Mouse (Mus musculus) liver, embryonic 13.5 days (tissue): ENCODE measurements around the gene Pnmal1. TPM values are rescaled to one million over a fixed set of nuclear protein-coding genes. Genes with fewer than 3 reads are reported as not detected.
A peak's percentile ranks its signal among the peaks of the same experiment; 100 is the strongest.

Experiments
- ATAC-seq: fragments of 200-750 bp; cut with Nextera tagmentation; 2 replicates; pipeline ENCODE4 v1.8.0; 2017; ENCODE audit warnings: low read depth, mild to moderate bottlenecking, moderate number of reproducible peaks, moderate library complexity
- DNase-seq: peaks from one replicate; pipeline ENCODE4 v3.0.0; 2022
- H3K27ac ChIP-seq: fragments of 300-500 bp; sonication (generic); 2 replicates; pipeline ENCODE4 v1.5.1; 2015; ENCODE audit warnings: moderate library complexity, mild to moderate bottlenecking, inconsistent platforms
- H3K27me3 ChIP-seq: fragments of 300-500 bp; sonication (generic); 2 replicates; pipeline ENCODE4 v1.6.1; 2015; ENCODE audit warnings: mild to moderate bottlenecking, inconsistent platforms
- H3K36me3 ChIP-seq: fragments of 300-500 bp; sonication (generic); 2 replicates; pipeline ENCODE4 v1.6.1; 2015; ENCODE audit warnings: mild to moderate bottlenecking, inconsistent platforms
- H3K4me1 ChIP-seq: fragments of 300-500 bp; sonication (generic); replicated peaks from 2 replicates; pipeline ENCODE4 v1.6.1; 2015; ENCODE audit warnings: inconsistent platforms
- H3K4me2 ChIP-seq: fragments of 300-500 bp; sonication (generic); 2 replicates; pipeline ENCODE4 v1.6.1; 2015; ENCODE audit warnings: inconsistent platforms, mild to moderate bottlenecking, moderate library complexity
- H3K4me3 ChIP-seq: fragments of 300-500 bp; sonication (generic); replicated peaks from 2 replicates; pipeline ENCODE4 v1.5.1; 2015; ENCODE audit warnings: mild to moderate bottlenecking, inconsistent platforms
- H3K9ac ChIP-seq: fragments of 300-500 bp; sonication (generic); 2 replicates; pipeline ENCODE4 v1.6.1; 2015; ENCODE audit warnings: mild to moderate bottlenecking, inconsistent platforms
- H3K9me3 ChIP-seq: fragments of 300-500 bp; sonication (generic); replicated peaks from 2 replicates; pipeline ENCODE4 v1.6.1; 2016; ENCODE audit warnings: inconsistent platforms
- WGBS: fragments of 180-500 bp; shearing (Covaris S2); methylation state at CpG from one replicate; pipeline ENCODE4 v1.1.7; 2015; ENCODE audit not compliant: insufficient replicate concordance; 5-methylcytosine and 5-hydroxymethylcytosine counted together
- polyA plus RNA-seq: library from polyadenylated mRNA; unstranded; fragments of >200 nt; fragmentation: Nextera tagmentation; extraction: Ambion mirVana; gene quantifications from 2 replicates; pipeline ENCODE4 v1.2.1, GENCODE M21; 2015

Gene Pnmal1
- polyA plus RNA-seq, 1 experiment from 2014 or later, result 0.07 TPM

- no peaks in the 10 kb centered on the region for H3K36me3 ChIP-seq
- 19% methylated on average over 14 of the region's 14 CpGs for WGBS
- no peak overlapping the region for H3K4me2 ChIP-seq
- peaks cover 5% of the 10 kb centered on the region; the same call in 1 of the 2 replicates for H3K27me3 ChIP-seq
- no peak overlapping the region for H3K9ac ChIP-seq
- DNase-seq (peak; percentile 54), ATAC-seq (peak; percentile 42)
- no peak overlapping the region for H3K4me3 ChIP-seq
- H3K4me1 ChIP-seq, result 0 out of 2 replicates have a peak, but pooled peaks cover 2% of the 10 kb centered on the region
- H3K27ac ChIP-seq, result no peak overlapping the region
- no peaks in the 10 kb centered on the region for H3K9me3 ChIP-seq
Measured at GRCm38 (mm10) chr7:16931968-16932627, 27.4 kb upstream of the Pnmal1 start.

- H3K4me1 ChIP-seq, result 0 out of 2 replicates have a peak, but pooled peaks cover 2% of the 10 kb centered on the region
- peaks cover 5% of the 10 kb centered on the region; the same call in 1 of the 2 replicates for H3K27me3 ChIP-seq
- no peak overlapping the region for H3K27ac ChIP-seq
- no peak overlapping the region for H3K9ac ChIP-seq
- H3K4me2 ChIP-seq, result no peak overlapping the region
- WGBS, result 34% methylated on average over 14 of the region's 14 CpGs
- ATAC-seq (no peak), DNase-seq (no peak)
- H3K9me3 ChIP-seq, result no peaks in the 10 kb centered on the region
- no peaks in the 10 kb centered on the region for H3K36me3 ChIP-seq
- H3K4me3 ChIP-seq, result no peak overlapping the region
Measured at GRCm38 (mm10) chr7:16932704-16933577, 26.5 kb upstream of the Pnmal1 start.

- ATAC-seq, result no peak
- WGBS, result 39% methylated on average over 4 of the region's 4 CpGs
- DNase-seq, result no peak
Measured at GRCm38 (mm10) chr7:16937312-16937711, 22.2 kb upstream of the Pnmal1 start.

GRCm38 (mm10) chr7:16938117-16938791 is 21.2 kb upstream of the Pnmal1 start:
- Histone ChIP-seq H3K27me3 (peaks cover 33% of the 10 kb centered on the region), H3K36me3 (no peaks in the 10 kb centered on the region), H3K4me1 (no peaks in the 10 kb centered on the region), H3K27ac (no peak overlapping the region), H3K9ac (no peak overlapping the region), H3K4me3 (no peak overlapping the region), H3K4me2 (no peak overlapping the region), H3K9me3 (no peaks in the 10 kb centered on the region)
- DNase-seq (no peak), ATAC-seq (no peak)
- 58% methylated on average over 17 of the region's 17 CpGs for WGBS

More at GRCm38 (mm10) chr7:16937312-16937711, 22.2 kb upstream of the Pnmal1 start:
- Histone ChIP-seq H3K4me3 (no peak overlapping the region), H3K9me3 (no peaks in the 10 kb centered on the region), H3K4me1 (0 out of 2 replicates have a peak, but pooled peaks cover 2% of the 10 kb centered on the region), H3K9ac (no peak overlapping the region), H3K4me2 (no peak overlapping the region), H3K36me3 (no peaks in the 10 kb centered on the region), H3K27me3 (peaks cover 24% of the 10 kb centered on the region), H3K27ac (no peak overlapping the region)

DNA sequence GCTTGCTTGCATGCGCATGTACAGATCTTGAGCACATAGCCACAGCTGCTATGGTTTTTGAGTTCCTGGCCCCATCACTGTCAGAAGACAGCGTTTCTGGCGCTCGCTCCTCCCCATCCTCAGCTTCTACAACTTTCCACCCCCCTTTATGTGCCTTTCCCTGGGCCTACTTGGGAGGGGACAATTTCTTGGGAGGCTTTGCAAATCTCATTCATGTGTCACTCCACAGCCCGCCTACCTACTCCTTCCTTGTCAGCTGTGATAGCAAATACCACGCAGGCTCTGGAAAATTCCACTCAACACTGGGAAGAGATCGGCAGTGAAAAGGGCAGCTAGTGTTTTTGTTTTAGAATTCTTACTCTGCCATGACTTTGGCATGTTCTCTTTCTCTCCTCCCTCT is 19.2 kb upstream of the Pnmal1 start:
- H3K27me3 ChIP-seq, result peaks cover 49% of the 10 kb centered on the region
- no peaks in the 10 kb centered on the region for H3K9me3 ChIP-seq
- no peak overlapping the region for H3K27ac ChIP-seq
- H3K4me2 ChIP-seq, result no peak overlapping the region
- WGBS, result 53% methylated on average over 7 of the region's 7 CpGs
- 0 out of 2 replicates have a peak, but pooled peaks cover 6% of the 10 kb centered on the region for H3K4me1 ChIP-seq
- DNase-seq, result no peak
- no peak overlapping the region for H3K9ac ChIP-seq
- ATAC-seq, result no peak
- no peaks in the 10 kb centered on the region for H3K36me3 ChIP-seq
- no peak overlapping the region for H3K4me3 ChIP-seq

DNA sequence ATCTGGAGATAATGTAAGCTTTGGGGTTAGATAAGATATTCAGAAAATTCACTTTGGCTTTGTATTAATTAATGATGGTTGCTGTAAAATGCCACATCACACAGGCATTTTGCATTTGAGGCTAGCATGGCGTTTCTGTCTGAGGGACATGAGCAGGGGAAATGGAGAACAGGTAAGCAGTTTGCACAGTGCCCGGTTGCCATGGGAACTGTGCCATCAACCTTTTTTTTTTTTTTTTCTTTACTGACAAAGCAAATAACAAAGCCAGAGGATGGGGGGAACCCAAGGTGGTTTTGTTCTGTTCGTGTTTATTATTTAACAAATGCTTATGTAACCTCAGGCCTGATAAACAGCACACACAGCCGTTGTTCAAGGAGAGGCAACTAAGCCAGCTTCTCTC is 16.6 kb upstream of the Pnmal1 start:
- Histone ChIP-seq H3K4me2 (no peak overlapping the region), H3K27me3 (peaks cover 74% of the 10 kb centered on the region), H3K9me3 (no peaks in the 10 kb centered on the region), H3K4me1 (peaks cover 17% of the 10 kb centered on the region; the same call in 1 of the 2 replicates), H3K4me3 (no peak overlapping the region), H3K9ac (no peak overlapping the region), H3K27ac (no peak overlapping the region), H3K36me3 (no peaks in the 10 kb centered on the region)
- no peak for ATAC-seq
- WGBS, result 45% methylated on average over 4 of the region's 4 CpGs
- no peak for DNase-seq

GRCm38 (mm10) chr7:16944061-16944807 is 15.2 kb upstream of the Pnmal1 start, which contains the start of gene Pnmal2:
Gene Pnmal2 (plus strand): TSS chr7:16944682.
- Histone ChIP-seq H3K27ac (no peak within 1 kb of the TSS), H3K4me1 (peaks cover 17% of the 10 kb centered on the region; the same call in 1 of the 2 replicates), H3K4me2 (peak within 1 kb of the TSS; percentile 65), H3K4me3 (peak within 1 kb of the TSS; percentile 54), H3K9me3 (no peaks in the 10 kb centered on the region), H3K36me3 (no peaks in the 10 kb centered on the region), H3K27me3 (peaks cover 88% of the 10 kb centered on the region), H3K9ac (peak within 1 kb of the TSS; percentile 48; the same call in 1 of the 2 replicates)
- ATAC-seq (peak; percentile 34; the same call in 1 of the 2 replicates), DNase-seq (no peak)
- WGBS, result 16% methylated on average over 36 of the region's 36 CpGs

DNA sequence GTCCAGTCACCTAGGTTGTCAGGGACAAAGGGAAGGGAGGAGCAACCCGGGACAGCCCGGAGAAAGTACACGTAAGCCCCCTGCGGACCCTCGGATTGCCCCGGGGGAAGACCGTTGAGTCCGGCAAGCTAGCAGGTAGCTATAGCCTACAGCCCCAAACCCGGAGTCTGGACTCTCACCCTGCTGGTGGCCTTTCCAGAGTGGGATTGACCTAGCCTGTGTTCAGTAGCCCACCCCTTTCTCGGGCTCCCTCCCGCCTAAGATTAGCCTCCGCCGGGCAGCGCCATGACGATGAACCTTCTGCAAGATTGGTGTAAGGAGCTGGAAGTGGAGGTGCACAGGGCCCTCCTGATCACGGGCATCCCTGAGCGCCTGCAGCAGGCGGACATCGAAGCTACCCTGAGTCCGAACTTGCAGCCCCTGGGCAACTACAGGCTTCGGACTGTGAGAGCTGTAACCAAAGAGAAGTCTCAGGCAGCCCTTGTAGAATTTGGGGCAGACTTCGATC is 14.6 kb upstream of the Pnmal1 start:
- Histone ChIP-seq H3K36me3 (no peaks in the 10 kb centered on the region), H3K9ac (peak overlapping the region; percentile 48; the same call in 1 of the 2 replicates), H3K9me3 (no peaks in the 10 kb centered on the region), H3K27ac (no peak overlapping the region), H3K4me3 (peak overlapping the region; percentile 54), H3K4me2 (peak overlapping the region; percentile 65), H3K4me1 (peaks cover 21% of the 10 kb centered on the region), H3K27me3 (peaks cover 92% of the 10 kb centered on the region)
- WGBS, result 3% methylated on average over 22 of the region's 22 CpGs
- DNase-seq, result no peak
- ATAC-seq, result no peak

- no peaks in the 10 kb centered on the region for H3K9me3 ChIP-seq
- peaks cover 25% of the 10 kb centered on the region for H3K4me1 ChIP-seq
- H3K27ac ChIP-seq, result no peak overlapping the region
- DNase-seq, result no peak
- no peak overlapping the region for H3K9ac ChIP-seq
- no peak for ATAC-seq
- 0 out of 2 replicates have a peak overlapping the region, but pooled peaks have one; percentile 54 for H3K4me3 ChIP-seq
- peaks cover 91% of the 10 kb centered on the region for H3K27me3 ChIP-seq
- 9% methylated on average over 17 of the region's 17 CpGs for WGBS
- H3K4me2 ChIP-seq, result no peak overlapping the region
- no peaks in the 10 kb centered on the region for H3K36me3 ChIP-seq
Measured at GRCm38 (mm10) chr7:16945419-16945818, 14.1 kb upstream of the Pnmal1 start.
